Mouse (Mus musculus): ENCODE results near the gene Ssh1.

GRCm38 (mm10) chr5:114003542-114003941 is 9.8 kb upstream of the Ssh1 start, which contains the start of gene Dao:
- TF ChIP-seq CTCF (IDR thresholded peaks at IDR 0.05; ENCODE audit: low read depth) = no peak
- TF ChIP-seq EP300 (IDR thresholded peaks at IDR 0.05; ENCODE audit: low read depth) = no peak
